Mouse (Mus musculus): ENCODE data around the gene Stk26.

The Stk26 gene

GRCm38 (mm10) chrX:50840847-50841560 lies at the start of gene Stk26:
Stk26 (plus strand) TSS chrX:50841047.
- no peak for DNase-seq (ENCODE audit: low read depth, low spot score)

GRCm38 (mm10) chrX:50793005-50793680 lies 47.7 kb upstream of the Stk26 start:
- DNase-seq (ENCODE audit: low read depth, low spot score) = no peak

- DNase-seq (ENCODE audit: low read depth, low spot score) = no peak
Observed at GRCm38 (mm10) chrX:50797798-50798197, 43.0 kb upstream of the Stk26 start.

GRCm38 (mm10) chrX:50798571-50798970 lies 42.3 kb upstream of the Stk26 start:
- no peak for DNase-seq (ENCODE audit: low read depth, low spot score)

- no peak for DNase-seq (ENCODE audit: low read depth, low spot score)
Observed at GRCm38 (mm10) chrX:50799656-50800188, 41.1 kb upstream of the Stk26 start.

- DNase-seq (ENCODE audit: low read depth, low spot score) = no peak
Observed at GRCm38 (mm10) chrX:50805654-50806053, 35.2 kb upstream of the Stk26 start.

GRCm38 (mm10) chrX:50823856-50824255 lies 17.0 kb upstream of the Stk26 start:
- no peak for DNase-seq (ENCODE audit: low read depth, low spot score)

GRCm38 (mm10) chrX:50835592-50835991 lies 5.3 kb upstream of the Stk26 start:
- no peak for DNase-seq (ENCODE audit: low read depth, low spot score)

- DNase-seq (ENCODE audit: low read depth, low spot score) = no peak
Observed at GRCm38 (mm10) chrX:50836029-50836691, 4.7 kb upstream of the Stk26 start.

GRCm38 (mm10) chrX:50841587-50841986 lies 740 bp downstream of the Stk26 start:
- DNase-seq (ENCODE audit: low read depth, low spot score) = no peak

GRCm38 (mm10) chrX:50842046-50842445 lies 1.2 kb downstream of the Stk26 start:
- DNase-seq (ENCODE audit: low read depth, low spot score) = no peak

GRCm38 (mm10) chrX:50850428-50851184 lies 9.8 kb downstream of the Stk26 start:
- no peak for DNase-seq (ENCODE audit: low read depth, low spot score)

GRCm38 (mm10) chrX:50863771-50864170 lies 22.9 kb downstream of the Stk26 start:
- no peak for DNase-seq (ENCODE audit: low read depth, low spot score)

GRCm38 (mm10) chrX:50864734-50865133 lies 23.9 kb downstream of the Stk26 start:
- DNase-seq (ENCODE audit: low read depth, low spot score) = no peak

GRCm38 (mm10) chrX:50874246-50875002 lies 33.6 kb downstream of the Stk26 start:
- no peak for DNase-seq (ENCODE audit: low read depth, low spot score)

- no peak for DNase-seq (ENCODE audit: low read depth, low spot score)
Observed at GRCm38 (mm10) chrX:50887999-50888398, 47.2 kb downstream of the Stk26 start.

- no peak for DNase-seq (ENCODE audit: low read depth, low spot score)
Observed at GRCm38 (mm10) chrX:50903497-50903896, 62.6 kb downstream of the Stk26 start.

- no peak for DNase-seq (ENCODE audit: low read depth, low spot score)
Observed at GRCm38 (mm10) chrX:50909915-50910314, 69.1 kb downstream of the Stk26 start.

GRCm38 (mm10) chrX:50917389-50917788 lies 76.5 kb downstream of the Stk26 start:
- DNase-seq (ENCODE audit: low read depth, low spot score) = no peak

- no peak for DNase-seq (ENCODE audit: low read depth, low spot score)
Observed at GRCm38 (mm10) chrX:50918754-50919153, 77.9 kb downstream of the Stk26 start.

All from retina, adult 2 months (tissue).